Mouse (Mus musculus) CH12.LX (cell line): ENCODE measurements around the gene Nup62. TPM values are rescaled to one million over a fixed set of nuclear protein-coding genes. Genes with fewer than 3 reads are reported as not detected.

Experiments used
- DNase-seq: peaks from one replicate; pipeline ENCODE4 v3.0.0-alpha.2; 2013; ENCODE audit errors: extremely low read depth
- H3K27ac ChIP-seq: 2 replicates; pipeline ENCODE4 v1.5.1; 2012; ENCODE audit warnings: low read depth, mild to moderate bottlenecking, control low read depth, moderate library complexity; ENCODE audit not compliant: insufficient read depth
- H3K27me3 ChIP-seq: replicated peaks from 2 replicates; pipeline ENCODE3; 2012; ENCODE audit warnings: inconsistent platforms
- H3K36me3 ChIP-seq, 2 experiments: replicated peaks in 1 of 2; 2 replicates each; pipeline versions ENCODE3 to v1.6.1; 2012; ENCODE audit warnings: inconsistent platforms in 1 of 2, low read length in 1 of 2, mild to moderate bottlenecking in 1 of 2, mixed read lengths in 1 of 2, moderate library complexity in 1 of 2; ENCODE audit not compliant: control insufficient read depth in 1 of 2, insufficient read depth in 1 of 2
- H3K4me1 ChIP-seq, 2 experiments: 2 replicates each; pipeline ENCODE4 v1.6.1; 2012; ENCODE audit warnings: inconsistent platforms in 1 of 2, moderate library complexity in 1 of 2; ENCODE audit not compliant: insufficient read depth in 2 of 2, control insufficient read depth in 1 of 2
- H3K4me2 ChIP-seq: 2 replicates; pipeline ENCODE4 v1.6.1; 2012; ENCODE audit warnings: low read depth, mild to moderate bottlenecking, control low read depth; ENCODE audit not compliant: poor library complexity, insufficient read depth, severe bottlenecking
- H3K4me3 ChIP-seq, 3 experiments: fragments of 150-350 bp in 1 of 3; sonication (generic) in 1 of 3; replicated peaks in 1 of 3; 2 replicates each; pipeline versions ENCODE3 to v1.5.1; 2011 to 2012; ENCODE audit warnings: low read depth in 2 of 3, low read length in 2 of 3, mild to moderate bottlenecking in 2 of 3, moderate library complexity in 2 of 3, control low read depth in 1 of 3, improper control_type of control experiment in 1 of 3, inconsistent platforms in 1 of 3, mixed read lengths in 1 of 3; ENCODE audit not compliant: poor library complexity in 1 of 3
- H3K79me2 ChIP-seq: replicated peaks from 2 replicates; pipeline ENCODE4 v1.6.1; 2012; ENCODE audit warnings: mild to moderate bottlenecking, moderate library complexity; ENCODE audit not compliant: control insufficient read depth, poor library complexity, insufficient read depth, severe bottlenecking; ENCODE audit errors: extremely low read depth
- H3K9ac ChIP-seq: 2 replicates; pipeline ENCODE4 v1.6.1; 2012; ENCODE audit warnings: low read depth, mild to moderate bottlenecking, control low read depth, moderate library complexity; ENCODE audit not compliant: insufficient read depth
- H3K9me3 ChIP-seq: replicated peaks from 2 replicates; pipeline ENCODE3; 2012; ENCODE audit warnings: low read length, inconsistent platforms, mixed read lengths
- BHLHE40 ChIP-seq: IDR thresholded peaks from 2 replicates; pipeline ENCODE4 v1.6.1; 2011; ENCODE audit warnings: mild to moderate bottlenecking, low read depth, low read length, improper control_type of control experiment
- E2F4 ChIP-seq: IDR thresholded peaks from 2 replicates; pipeline ENCODE4 v1.6.1; 2011; ENCODE audit warnings: low read depth, low read length, improper control_type of control experiment; ENCODE audit not compliant: insufficient replicate concordance
- ELF1 ChIP-seq: IDR thresholded peaks from 2 replicates; pipeline ENCODE4 v1.6.1; 2014; ENCODE audit warnings: low read depth, mild to moderate bottlenecking, inconsistent platforms, low read length, improper control_type of control experiment
- EP300 ChIP-seq: IDR thresholded peaks from 2 replicates; pipeline ENCODE4 v1.6.1; 2011; ENCODE audit warnings: low read length, improper control_type of control experiment
- GABPA ChIP-seq: IDR thresholded peaks from 2 replicates; pipeline ENCODE4 v1.6.1; 2012; ENCODE audit warnings: low read depth, low read length, improper control_type of control experiment, inconsistent platforms; ENCODE audit not compliant: insufficient replicate concordance
- MAFK ChIP-seq: IDR thresholded peaks from 2 replicates; pipeline ENCODE4 v1.6.1; 2011; ENCODE audit warnings: low read length, improper control_type of control experiment; ENCODE audit not compliant: insufficient replicate concordance
- MAX ChIP-seq: IDR thresholded peaks from 2 replicates; pipeline ENCODE4 v1.6.1; 2011; ENCODE audit warnings: low read length, improper control_type of control experiment
- MAZ ChIP-seq: IDR thresholded peaks from 2 replicates; pipeline ENCODE4 v1.6.1; 2012; ENCODE audit warnings: low read depth, mild to moderate bottlenecking, inconsistent platforms, low read length, improper control_type of control experiment, moderate library complexity
- MXI1 ChIP-seq: IDR thresholded peaks from 2 replicates; pipeline ENCODE4 v1.6.1; 2011; ENCODE audit warnings: mild to moderate bottlenecking, low read depth, low read length, improper control_type of control experiment
- MYC ChIP-seq: IDR thresholded peaks from 2 replicates; pipeline ENCODE4 v1.6.1; 2011; ENCODE audit warnings: low read depth, mild to moderate bottlenecking, improper control_type of control experiment, low read length
- NELFE ChIP-seq: IDR thresholded peaks from 2 replicates; pipeline ENCODE4 v1.6.1; 2011; ENCODE audit warnings: low read depth, low read length, improper control_type of control experiment
- NRF1 ChIP-seq: IDR thresholded peaks from 2 replicates; pipeline ENCODE4 v1.6.1; 2014; ENCODE audit warnings: low read depth, mild to moderate bottlenecking, inconsistent platforms, low read length, improper control_type of control experiment, moderate library complexity
- PAX5 ChIP-seq: IDR thresholded peaks from 2 replicates; pipeline ENCODE4 v1.6.1; 2012; ENCODE audit warnings: low read length, inconsistent platforms, mixed read lengths
- RCOR1 ChIP-seq: conservative IDR thresholded peaks from 2 replicates; pipeline ENCODE4 v1.6.1; 2012; ENCODE audit warnings: low read depth, mild to moderate bottlenecking, inconsistent platforms, low read length, improper control_type of control experiment
- SIN3A ChIP-seq: IDR thresholded peaks from 2 replicates; pipeline ENCODE4 v1.6.1; 2012; ENCODE audit warnings: low read length, improper control_type of control experiment, inconsistent platforms
- TBP ChIP-seq: conservative IDR thresholded peaks from 2 replicates; pipeline ENCODE4 v1.6.1; 2011; ENCODE audit warnings: low read depth, low read length, improper control_type of control experiment
- UBTF ChIP-seq: IDR thresholded peaks from 2 replicates; pipeline ENCODE4 v1.6.1; 2012; ENCODE audit warnings: low read depth, mild to moderate bottlenecking, inconsistent platforms, low read length, improper control_type of control experiment, moderate library complexity
- USF1 ChIP-seq: IDR thresholded peaks from 2 replicates; pipeline ENCODE4 v1.6.1; 2014; ENCODE audit warnings: low read depth, mild to moderate bottlenecking, inconsistent platforms, low read length, improper control_type of control experiment
- USF2 ChIP-seq: conservative IDR thresholded peaks from 2 replicates; pipeline ENCODE4 v1.6.1; 2011; ENCODE audit warnings: low read depth, low read length, improper control_type of control experiment
- ZKSCAN1 ChIP-seq: IDR thresholded peaks from 2 replicates; pipeline ENCODE4 v1.6.1; 2012; ENCODE audit warnings: low read depth, inconsistent platforms, low read length, improper control_type of control experiment, borderline replicate concordance
- ZMIZ1 ChIP-seq: IDR thresholded peaks from 2 replicates; pipeline ENCODE4 v1.6.1; 2012; ENCODE audit warnings: low read depth, mild to moderate bottlenecking, inconsistent platforms, low read length, improper control_type of control experiment
- dilution Hi-C: fragments of 300-500 bp; cut with MboI; formaldehyde crosslinking; loops from 2 replicates; pipeline ENCODE4 v1.14.3; 2020; ENCODE audit warnings: low sequenced_read_pairs; ENCODE audit not compliant: extremely low pct_unique_long_range_greater_than_20kb, extremely low pct_ligation_motif_present
- in situ Hi-C: fragments of 300-500 bp; cut with MboI; formaldehyde crosslinking; loops from 3 replicates; pipeline ENCODE4 v1.14.3; 2019; ENCODE audit warnings: low sequenced_read_pairs, low pct_ligation_motif_present, low pct_unique_long_range_greater_than_20kb, mixed read lengths
- polyA plus RNA-seq: library from polyadenylated mRNA; unstranded; fragments of >175 nt; gene quantifications from 2 replicates; pipeline ENCODE4 v1.2.1, GENCODE M21; 2012; ENCODE audit warnings: low read depth; ENCODE audit not compliant: insufficient read length
- total RNA-seq, 2 experiments: library from RNA; depleted of rRNA; stranded (reverse); fragments of 300-350 nt in 1 of 2; fragments of >200 nt in 1 of 2; gene quantifications; 2 replicates each; pipeline ENCODE4 v1.2.3; 2012 to 2014

Gene Nup62
- total and polyA plus RNA-seq, 3 experiments, result 93.3 to 151 (median 101) TPM

DNA sequence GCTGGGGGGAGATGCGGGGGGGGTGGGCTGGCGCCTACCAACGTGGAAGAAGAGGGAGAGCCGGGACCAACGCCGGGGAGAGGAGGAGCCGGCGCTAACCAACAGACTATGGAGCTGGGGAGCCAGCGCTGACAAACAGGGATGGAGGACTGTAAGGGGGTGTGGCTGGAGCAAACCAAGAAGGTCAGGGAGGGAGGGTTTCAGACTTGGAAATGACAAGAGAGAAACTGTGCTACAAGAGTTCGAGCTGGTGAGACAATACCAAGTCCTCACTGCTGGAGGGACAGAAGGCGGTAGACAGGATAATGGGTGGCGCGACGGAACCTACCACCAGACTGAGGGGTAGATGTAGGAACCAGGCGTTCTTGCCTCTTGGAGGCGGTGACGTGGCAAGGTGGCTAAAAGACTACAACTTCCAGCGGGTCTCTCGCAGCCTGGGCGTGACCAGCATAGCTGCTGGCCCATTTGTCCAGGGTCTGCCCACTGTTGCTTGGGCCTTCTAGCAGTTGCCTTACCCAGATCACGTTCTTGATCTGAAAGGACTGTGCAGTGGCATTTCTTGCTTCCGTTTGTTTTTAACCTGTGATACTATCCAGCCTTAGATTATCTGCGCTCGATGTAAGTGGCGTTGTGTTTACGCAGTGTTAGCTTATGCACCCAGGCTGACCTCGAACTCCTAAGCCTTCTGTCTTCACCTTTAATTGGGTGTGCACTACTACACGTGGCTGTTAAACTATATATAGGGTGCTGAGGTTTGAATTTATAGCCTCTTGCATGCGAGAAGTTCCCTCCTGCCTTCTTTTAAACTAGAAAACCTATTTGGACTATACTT is 54.0 kb downstream of the Nup62 start, which contains the start of gene Ptov1 (continued):
- TF ChIP-seq MYC (no peak), SIN3A (peak; percentile 66), ZMIZ1 (0 out of 2 replicates have a peak, but pooled peaks have one; percentile 43), TBP (no peak; the same call in 1 of the 2 replicates), ELF1 (no peak), PAX5 (no peak), USF1 (no peak), GABPA (no peak), RCOR1 (no peak), MXI1 (0 out of 2 replicates have a peak, but pooled peaks have one; percentile 24), NRF1 (no peak), USF2 (no peak), MAZ (0 out of 2 replicates have a peak, but pooled peaks have one; percentile 34), MAX (no peak), MAFK (no peak), BHLHE40 (no peak), E2F4 (no peak), ZKSCAN1 (no peak), NELFE (no peak), EP300 (no peak)

DNA sequence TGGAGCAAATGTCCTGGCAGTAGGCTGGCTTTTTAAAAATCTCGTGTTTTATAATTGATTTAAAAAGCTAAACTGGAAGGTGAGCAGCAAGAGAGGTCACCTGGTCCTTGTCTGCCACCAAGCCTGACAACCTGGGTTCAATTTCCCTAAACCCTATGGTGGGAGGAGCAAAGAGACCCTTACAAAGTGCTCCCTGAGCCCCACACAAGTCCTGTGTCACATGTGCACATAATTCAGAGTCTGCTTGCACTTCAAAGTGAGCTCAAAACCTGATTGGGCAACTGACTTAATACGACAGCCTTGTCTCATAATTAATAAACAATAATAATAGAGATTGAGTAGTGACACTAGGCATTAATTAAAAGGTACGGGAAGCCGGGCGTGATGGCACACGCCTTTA is 54.7 kb downstream of the Nup62 start:
- H3K27me3 ChIP-seq, result peaks cover 28% of the 10 kb centered on the region
- H3K4me2 ChIP-seq, result peak overlapping the region; percentile 98; the same call in 1 of the 2 replicates
- H3K9ac ChIP-seq, result no peak overlapping the region
- in situ Hi-C loops (no loop called here), dilution Hi-C loops (no loop called here)
- no peak overlapping the region for H3K27ac ChIP-seq
- no peak for TF ChIP-seq MXI1
- no peak for TF ChIP-seq UBTF
- no peaks in the 10 kb centered on the region for H3K9me3 ChIP-seq
- H3K4me3 ChIP-seq, result no peak overlapping the region
- H3K4me1 ChIP-seq, result peaks cover 16 to 29% of the 10 kb centered on the region in 2 experiments
- DNase-seq, result no peak
- H3K79me2 ChIP-seq, result no peaks in the 10 kb centered on the region
- peaks cover 0 to 11% of the 10 kb centered on the region in 2 experiments for H3K36me3 ChIP-seq
